Mouse (Mus musculus) embryonic facial prominence, embryonic 11.5 days (tissue): ENCODE measurements around the gene Papss1. TPM values are rescaled to one million over a fixed set of nuclear protein-coding genes. Genes with fewer than 3 reads are reported as not detected.
"Not testable (repeated sequence)": the region's sequence is repeated elsewhere in the genome, so short reads cannot be mapped to it uniquely, and the experiment has no call there.

Experiments
- ATAC-seq: fragments of 200-750 bp; cut with Nextera tagmentation; replicated peaks from 2 replicates; pipeline ENCODE4 v1.8.0; 2017; ENCODE audit warnings: low read depth; ENCODE audit not compliant: insufficient number of reproducible peaks, low FRiP score, low TSS enrichment
- DNase-seq: peaks from one replicate; pipeline ENCODE4 v3.0.0-alpha.2; 2015; ENCODE audit warnings: low spot score
- H3K27ac ChIP-seq: fragments of 300-500 bp; sonication (generic); replicated peaks from 2 replicates; pipeline ENCODE4 v1.5.1; 2014; ENCODE audit warnings: mild to moderate bottlenecking, low read depth, low read length, control low read depth
- H3K27me3 ChIP-seq: fragments of 300-500 bp; sonication (generic); 2 replicates; pipeline ENCODE4 v1.6.1; 2014; ENCODE audit warnings: mild to moderate bottlenecking, low read length, moderate library complexity, mixed read lengths; ENCODE audit not compliant: control insufficient read depth, insufficient read depth
- H3K36me3 ChIP-seq: fragments of 300-500 bp; sonication (generic); replicated peaks from 2 replicates; pipeline ENCODE4 v1.6.1; 2014; ENCODE audit warnings: low read depth, mild to moderate bottlenecking, low read length, moderate library complexity, mixed read lengths; ENCODE audit not compliant: control insufficient read depth, insufficient read depth
- H3K4me1 ChIP-seq: fragments of 300-500 bp; sonication (generic); 2 replicates; pipeline ENCODE4 v1.6.1; 2014; ENCODE audit warnings: low read length, mixed read lengths; ENCODE audit not compliant: control insufficient read depth, insufficient read depth
- H3K4me2 ChIP-seq: fragments of 300-500 bp; sonication (generic); 2 replicates; pipeline ENCODE4 v1.6.1; 2014; ENCODE audit warnings: low read depth, mild to moderate bottlenecking, control low read depth, low read length, moderate library complexity
- H3K4me3 ChIP-seq: fragments of 300-500 bp; sonication (generic); 2 replicates; pipeline ENCODE4 v1.5.1; 2014; ENCODE audit warnings: low read depth, low read length, control low read depth
- H3K9ac ChIP-seq: fragments of 300-500 bp; sonication (generic); replicated peaks from 2 replicates; pipeline ENCODE4 v1.6.1; 2014; ENCODE audit warnings: mild to moderate bottlenecking, control low read depth, low read length
- H3K9me3 ChIP-seq: fragments of 300-500 bp; sonication (generic); replicated peaks from 2 replicates; pipeline ENCODE4 v1.6.1; 2016; ENCODE audit warnings: mild to moderate bottlenecking, low read length, inconsistent platforms, mixed read lengths; ENCODE audit not compliant: control insufficient read depth
- WGBS: fragments of 180-500 bp; shearing (Covaris S2); extraction: QIAGEN DNeasy Blood & Tissue Kit; methylation state at CpG from one replicate; pipeline ENCODE4 v1.1.7; 2014; 5-methylcytosine and 5-hydroxymethylcytosine counted together
- polyA plus RNA-seq: library from polyadenylated mRNA; unstranded; fragments of >200 nt; fragmentation: Nextera tagmentation; extraction: Ambion mirVana; gene quantifications from 2 replicates; pipeline ENCODE4 v1.2.1, GENCODE M21; 2014

Gene Papss1
- polyA plus RNA-seq, 1 experiment from 2014 or later = 104 TPM

DNA sequence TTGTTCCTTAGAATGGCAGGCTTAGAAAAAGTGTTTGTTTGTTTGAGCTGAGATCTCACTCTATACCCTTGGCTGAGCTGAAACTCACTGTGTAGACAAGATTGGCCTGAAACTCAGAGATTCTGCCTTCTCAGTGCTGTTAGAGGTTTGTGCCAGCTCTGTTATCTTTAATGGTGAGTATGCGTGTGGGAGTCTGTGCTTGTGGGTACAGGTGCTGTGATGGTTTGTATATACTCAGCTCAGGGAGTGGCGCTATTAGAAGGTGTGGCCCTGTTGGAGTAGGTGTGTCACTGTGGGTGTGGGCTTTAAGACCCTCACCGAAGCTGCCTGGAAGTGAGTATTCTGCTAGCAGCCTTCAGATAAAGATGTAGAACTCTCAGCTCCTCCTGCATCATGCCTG is 39.3 kb upstream of the Papss1 start:
- Histone ChIP-seq H3K4me2 (no peak overlapping the region), H3K4me3 (no peak overlapping the region), H3K9ac (no peak overlapping the region), H3K27me3 (no peaks in the 10 kb centered on the region), H3K27ac (no peak overlapping the region), H3K4me1 (no peaks in the 10 kb centered on the region), H3K36me3 (no peaks in the 10 kb centered on the region), H3K9me3 (no peaks in the 10 kb centered on the region)
- 88% methylated on average over 3 of the region's 3 CpGs for WGBS
- no peak for DNase-seq
- ATAC-seq = no peak

- 92% methylated on average over 13 of the region's 13 CpGs for WGBS
- no peak overlapping the region for H3K9ac ChIP-seq
- DNase-seq = no peak
- H3K27ac ChIP-seq = no peak overlapping the region
- no peak overlapping the region for H3K4me3 ChIP-seq
- ATAC-seq = no peak
- no peaks in the 10 kb centered on the region; the same call in 1 of the 2 replicates for H3K9me3 ChIP-seq
- no peaks in the 10 kb centered on the region for H3K27me3 ChIP-seq
- no peaks in the 10 kb centered on the region for H3K4me1 ChIP-seq
- H3K4me2 ChIP-seq = no peak overlapping the region
- H3K36me3 ChIP-seq = no peaks in the 10 kb centered on the region
Observed at GRCm38 (mm10) chr3:131541244-131541942, 23.2 kb upstream of the Papss1 start.

- WGBS = 96% methylated on average over 17 of the region's 17 CpGs
Observed at GRCm38 (mm10) chr3:131547562-131547961, 17.0 kb upstream of the Papss1 start.

DNA sequence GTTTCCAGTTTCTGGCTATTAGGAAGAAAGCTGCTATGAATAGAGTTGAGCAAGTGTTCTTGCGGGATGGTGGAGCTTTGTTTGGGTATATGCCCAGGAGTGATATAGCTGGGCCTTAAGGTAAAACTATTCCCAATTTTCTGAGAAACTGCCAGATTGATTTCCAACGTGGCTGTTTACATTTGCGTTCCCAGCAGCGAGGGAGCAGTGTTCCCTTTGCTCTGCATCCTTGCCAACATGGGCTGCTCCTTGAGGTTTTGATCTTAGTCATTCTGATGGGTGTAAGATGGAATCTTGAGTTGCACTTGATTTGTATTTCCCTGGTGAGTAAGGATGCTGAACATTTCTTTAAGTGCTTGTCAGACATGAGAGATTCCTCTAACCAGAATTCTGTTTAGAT is 14.5 kb upstream of the Papss1 start:
- no peaks in the 10 kb centered on the region for H3K9me3 ChIP-seq
- ATAC-seq (no peak), DNase-seq (no peak)
- no peak overlapping the region for H3K9ac ChIP-seq
- no peaks in the 10 kb centered on the region for H3K36me3 ChIP-seq
- H3K27ac ChIP-seq = no peak overlapping the region
- H3K4me1 ChIP-seq = no peaks in the 10 kb centered on the region
- WGBS = 79% methylated on average over 4 of the region's 4 CpGs
- no peaks in the 10 kb centered on the region for H3K27me3 ChIP-seq
- no peak overlapping the region for H3K4me3 ChIP-seq
- no peak overlapping the region for H3K4me2 ChIP-seq

More at GRCm38 (mm10) chr3:131547562-131547961, 17.0 kb upstream of the Papss1 start:
- not testable (repeated sequence) for H3K9me3 ChIP-seq, H3K27me3 ChIP-seq, H3K4me3 ChIP-seq, H3K4me2 ChIP-seq, H3K36me3 ChIP-seq, H3K9ac ChIP-seq, H3K4me1 ChIP-seq, DNase-seq, H3K27ac ChIP-seq, ATAC-seq

DNA sequence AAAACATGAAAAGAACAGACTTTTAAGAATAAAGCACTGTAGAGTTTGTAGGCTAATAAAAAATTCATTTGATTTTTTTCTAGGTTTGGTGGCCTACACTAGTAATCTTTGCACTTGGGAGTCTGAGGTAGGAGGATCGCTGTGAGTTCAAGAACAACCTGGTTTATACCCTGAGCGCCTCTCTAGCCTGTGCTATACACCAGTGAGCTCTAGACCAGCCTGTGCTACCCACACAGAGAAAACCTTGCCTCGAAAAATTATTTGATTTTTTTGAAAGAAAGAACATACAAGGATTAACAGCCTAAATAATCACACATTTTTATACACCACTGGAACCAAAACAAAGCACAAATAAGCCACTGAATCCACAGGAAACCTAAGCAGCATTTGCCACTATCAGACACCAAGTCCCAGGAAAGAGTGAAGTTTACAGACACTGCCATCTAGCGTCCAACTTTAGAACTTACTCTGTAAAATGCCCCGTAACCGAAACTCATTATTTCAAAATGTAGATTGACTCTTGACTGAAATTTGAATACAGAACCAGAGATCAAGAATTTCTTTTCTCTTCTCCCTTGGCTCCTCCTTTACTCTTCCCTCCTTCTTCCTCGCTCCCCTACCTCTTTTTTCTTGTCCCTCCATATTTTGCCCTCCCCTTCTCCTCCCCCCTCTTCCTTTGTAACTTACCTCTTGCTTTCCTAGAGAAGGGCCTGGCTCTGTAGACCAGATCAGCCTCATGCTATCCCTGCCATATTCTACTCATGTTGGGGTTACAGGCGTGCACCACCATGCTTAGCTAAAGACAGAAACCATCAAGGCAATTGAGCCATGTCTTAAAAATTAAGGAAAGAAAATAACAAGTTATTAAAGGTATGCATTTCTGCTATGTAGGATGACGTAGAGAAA is 12.0 kb upstream of the Papss1 start:
- 41% methylated on average over 9 of the region's 9 CpGs for WGBS
- ATAC-seq = no peak
- no peak overlapping the region for H3K27ac ChIP-seq
- no peaks in the 10 kb centered on the region for H3K27me3 ChIP-seq
- no peak overlapping the region for H3K4me3 ChIP-seq
- peak; percentile 80 for DNase-seq
- H3K9ac ChIP-seq = no peak overlapping the region
- H3K4me2 ChIP-seq = no peak overlapping the region
- no peaks in the 10 kb centered on the region for H3K9me3 ChIP-seq
- no peaks in the 10 kb centered on the region for H3K36me3 ChIP-seq
- no peaks in the 10 kb centered on the region for H3K4me1 ChIP-seq

GRCm38 (mm10) chr3:131555771-131556170 is 8.8 kb upstream of the Papss1 start:
- Histone ChIP-seq H3K4me1 (no peaks in the 10 kb centered on the region), H3K4me2 (no peak overlapping the region), H3K36me3 (no peaks in the 10 kb centered on the region), H3K9me3 (no peaks in the 10 kb centered on the region), H3K4me3 (no peak overlapping the region), H3K9ac (no peak overlapping the region), H3K27ac (no peak overlapping the region), H3K27me3 (no peaks in the 10 kb centered on the region)
- no peak for ATAC-seq
- DNase-seq = no peak

- H3K4me3 ChIP-seq = no peak overlapping the region
- no peak overlapping the region for H3K9ac ChIP-seq
- DNase-seq = no peak
- no peaks in the 10 kb centered on the region for H3K4me1 ChIP-seq
- H3K27ac ChIP-seq = no peak overlapping the region
- H3K9me3 ChIP-seq = no peaks in the 10 kb centered on the region
- no peaks in the 10 kb centered on the region for H3K27me3 ChIP-seq
- H3K4me2 ChIP-seq = no peak overlapping the region
- H3K36me3 ChIP-seq = no peaks in the 10 kb centered on the region
- no peak for ATAC-seq
Observed at GRCm38 (mm10) chr3:131561591-131561990, 3.0 kb upstream of the Papss1 start.

- no peaks in the 10 kb centered on the region for H3K27me3 ChIP-seq
- DNase-seq (no peak), ATAC-seq (no peak)
- 6% methylated on average over 9 of the region's 9 CpGs for WGBS
- peak overlapping the region; percentile 78 for H3K4me3 ChIP-seq
- H3K4me1 ChIP-seq = no peaks in the 10 kb centered on the region
- no peaks in the 10 kb centered on the region for H3K36me3 ChIP-seq
- no peaks in the 10 kb centered on the region for H3K9me3 ChIP-seq
- H3K4me2 ChIP-seq = peak overlapping the region; percentile 52
- H3K27ac ChIP-seq = peak overlapping the region; percentile 89
- peak overlapping the region; percentile 89 for H3K9ac ChIP-seq
Observed at GRCm38 (mm10) chr3:131565257-131565610, 666 bp downstream of the Papss1 start.
